Mouse (Mus musculus) CH12F3 (cell line): ENCODE results near the gene Glrp1.

Experiments used
- in situ Hi-C: fragments of 300-500 bp; cut with MboI; formaldehyde crosslinking; loops from 2 replicates; pipeline ENCODE4 v1.14.3; 2020; ENCODE audit warnings: low sequenced_read_pairs

Gene Glrp1

DNA sequence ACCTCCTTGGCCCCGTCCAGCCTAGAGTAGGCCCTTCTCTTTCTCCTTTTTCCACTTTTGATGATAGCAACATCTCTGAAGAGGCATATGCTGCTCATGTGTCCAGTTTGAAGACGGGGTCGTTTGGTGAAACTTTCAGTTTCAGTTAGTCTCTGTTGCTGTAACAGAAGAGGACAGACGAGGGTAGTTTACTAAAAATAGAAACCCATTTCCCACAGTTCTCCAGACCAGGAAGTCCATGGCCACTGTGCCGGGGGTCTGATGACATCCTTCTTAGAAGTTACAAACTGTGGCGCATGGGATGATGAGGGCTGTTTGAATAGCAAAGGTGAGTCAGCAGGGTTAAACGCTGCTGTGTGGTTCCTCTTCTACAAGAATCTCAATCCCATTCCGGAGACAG is at the start of gene Glrp1:
Glrp1 (minus strand) TSS at position 278 of the 400 bp plus-strand sequence.
- in situ Hi-C loops = no loop called here

DNA sequence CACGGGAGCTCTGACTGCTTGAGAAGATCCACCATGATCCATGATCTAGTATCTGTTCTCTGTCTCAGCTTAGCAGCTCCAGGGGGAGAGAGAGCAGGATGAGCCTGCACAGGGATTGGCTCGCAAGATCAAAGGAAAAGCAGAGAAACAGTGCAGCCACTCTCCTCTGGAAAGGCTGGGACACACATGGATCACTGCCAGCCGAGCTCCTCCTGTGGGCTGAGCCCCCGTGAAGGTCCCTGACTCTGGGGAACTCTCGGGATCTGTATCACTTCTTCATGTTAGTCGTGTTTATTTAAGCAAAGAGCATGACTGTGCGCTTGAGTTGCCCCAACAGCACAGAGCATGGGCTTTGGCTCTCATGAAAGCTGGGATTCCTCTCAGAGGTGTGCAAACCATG is 49.4 kb upstream of the Glrp1 start:
- in situ Hi-C loops = loop anchor here (25.0 kb wide), 1 partner anchor 153 kb away; the partner anchor contains the start of gene Arl4c

DNA sequence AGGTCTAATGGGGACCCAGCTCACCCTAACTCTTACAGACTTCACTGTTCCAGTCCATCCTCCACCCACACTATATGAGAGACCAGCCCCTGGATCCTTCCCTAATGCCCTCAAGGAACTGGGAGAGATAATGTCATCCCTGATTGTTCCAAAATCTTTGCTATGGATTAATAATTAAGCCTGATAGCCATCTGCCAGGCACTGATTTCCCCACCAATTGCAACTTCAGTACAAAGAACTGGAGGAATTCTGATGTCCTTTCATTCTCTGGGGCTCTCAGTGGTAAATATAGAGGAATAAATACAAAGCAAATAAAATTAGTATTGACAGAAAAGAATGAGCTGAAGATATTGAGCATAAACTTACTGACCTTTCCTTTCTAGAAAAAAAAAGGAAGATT is 48.9 kb upstream of the Glrp1 start:
- in situ Hi-C loops = loop anchor here (25.0 kb wide), 1 partner anchor 154 kb away; the partner anchor contains the start of gene Arl4c

DNA sequence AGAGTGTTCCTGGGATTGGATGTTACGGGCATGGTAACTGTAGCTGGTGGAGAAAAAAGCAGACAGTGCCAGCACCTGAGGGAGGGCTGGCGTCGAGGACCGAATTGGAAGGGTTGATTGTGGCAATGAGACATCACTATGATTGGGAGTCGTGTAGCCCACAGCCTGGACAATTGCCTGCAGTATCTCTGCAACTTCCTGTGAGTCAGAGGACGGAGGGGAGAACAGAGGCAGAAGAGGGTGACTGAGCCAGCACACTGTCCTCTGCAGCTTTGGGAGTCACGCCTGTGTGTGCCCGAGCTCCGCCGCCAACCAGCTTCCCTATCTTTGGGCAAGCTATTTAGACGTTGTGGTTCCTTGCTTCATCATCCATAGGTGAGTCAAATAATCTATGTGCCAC is 46.5 kb upstream of the Glrp1 start:
- in situ Hi-C loops = loop anchor here (25.0 kb wide), 1 partner anchor 156 kb away; the partner anchor contains the start of gene Arl4c

DNA sequence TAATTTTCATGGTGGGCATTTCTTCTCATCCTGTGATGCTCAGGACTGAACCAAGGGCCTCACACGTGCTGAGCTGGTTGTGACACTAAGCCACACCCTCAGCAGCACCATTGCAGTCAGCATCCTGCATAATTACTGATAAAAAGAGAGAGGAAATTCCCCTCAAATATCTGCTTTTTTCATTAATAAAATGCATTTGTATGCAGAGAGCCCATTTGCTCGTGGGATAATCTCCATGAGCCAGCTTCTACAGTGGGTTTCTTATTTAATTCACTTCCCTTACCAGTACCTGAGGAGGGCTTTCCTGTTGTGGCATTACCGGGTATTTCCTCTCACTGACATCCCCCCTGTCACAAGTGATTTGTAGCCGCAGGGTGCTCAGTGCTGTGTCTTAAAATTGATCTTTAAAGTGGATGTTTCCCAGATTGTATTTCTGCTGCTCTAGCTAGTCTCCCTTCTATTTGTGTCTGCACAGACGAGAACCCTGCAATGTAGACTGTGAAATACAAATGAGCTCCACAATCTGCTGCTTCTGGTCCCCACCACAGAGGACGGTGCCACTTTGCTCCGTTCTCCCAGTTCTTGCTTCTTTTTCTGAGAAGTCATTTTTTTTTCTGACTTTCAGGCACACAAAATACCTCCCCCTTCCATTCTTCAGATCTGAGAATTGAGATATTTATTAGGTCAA is 43.8 kb upstream of the Glrp1 start:
- in situ Hi-C loops = loop anchor here (25.0 kb wide), 1 partner anchor 159 kb away; the partner anchor contains the start of gene Arl4c

DNA sequence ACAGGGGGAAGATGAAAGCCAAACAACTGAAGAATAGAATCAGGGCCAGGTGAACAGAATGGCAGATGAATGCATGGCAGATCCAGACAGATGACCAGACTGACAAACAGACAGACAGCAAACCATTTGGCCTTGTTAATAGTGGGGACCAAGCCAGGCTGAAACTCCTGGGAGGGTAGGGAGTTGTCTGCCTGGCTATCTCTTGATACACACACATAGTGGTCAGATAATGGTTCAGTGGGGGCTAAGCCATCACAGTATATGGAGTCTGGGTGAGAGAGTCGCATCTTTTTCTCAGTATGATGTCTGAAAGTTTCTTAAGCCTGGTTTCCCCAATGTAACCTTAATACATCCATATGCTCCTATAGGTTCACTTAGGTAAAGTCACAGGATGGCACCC is 39.4 kb upstream of the Glrp1 start:
- in situ Hi-C loops = no loop called here

DNA sequence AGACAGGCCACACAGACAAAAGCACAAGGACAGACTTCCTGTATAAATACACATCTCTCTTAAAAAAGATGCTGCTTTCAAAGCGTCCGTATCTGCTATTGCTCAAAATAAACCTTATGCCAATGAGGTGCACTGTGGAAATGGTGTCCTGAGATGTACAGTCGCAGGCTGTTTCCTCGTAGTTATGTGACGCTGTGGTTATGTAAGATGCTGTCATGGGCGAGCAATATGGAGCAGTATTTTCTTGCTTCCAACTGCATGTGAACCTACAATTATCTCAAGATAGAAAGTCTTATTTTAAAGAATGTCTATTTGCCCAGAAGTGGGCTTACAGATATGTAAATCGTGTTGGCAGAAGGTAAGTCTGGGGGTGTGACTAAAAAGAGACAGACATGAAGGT is 37.3 kb upstream of the Glrp1 start:
- in situ Hi-C loops = no loop called here

DNA sequence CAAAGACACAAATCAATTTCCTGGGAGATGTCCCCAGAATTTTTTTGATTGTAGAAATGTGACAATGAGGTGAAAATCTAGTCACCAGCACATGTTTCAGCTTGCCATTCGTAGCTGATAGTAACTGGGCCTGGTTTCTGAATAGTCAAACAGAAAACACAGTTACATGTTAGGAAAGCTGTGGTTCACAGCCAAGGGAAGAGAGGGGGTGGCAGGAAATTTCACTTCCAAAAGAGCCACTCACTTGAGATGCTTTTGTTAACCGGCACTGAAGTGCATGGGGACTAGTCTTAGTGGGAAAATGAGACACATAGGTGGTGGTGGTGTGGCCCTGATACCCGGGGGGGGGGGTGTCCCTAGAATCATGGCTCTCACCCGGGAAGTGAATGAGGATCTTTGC is 33.7 kb upstream of the Glrp1 start:
- in situ Hi-C loops = no loop called here

DNA sequence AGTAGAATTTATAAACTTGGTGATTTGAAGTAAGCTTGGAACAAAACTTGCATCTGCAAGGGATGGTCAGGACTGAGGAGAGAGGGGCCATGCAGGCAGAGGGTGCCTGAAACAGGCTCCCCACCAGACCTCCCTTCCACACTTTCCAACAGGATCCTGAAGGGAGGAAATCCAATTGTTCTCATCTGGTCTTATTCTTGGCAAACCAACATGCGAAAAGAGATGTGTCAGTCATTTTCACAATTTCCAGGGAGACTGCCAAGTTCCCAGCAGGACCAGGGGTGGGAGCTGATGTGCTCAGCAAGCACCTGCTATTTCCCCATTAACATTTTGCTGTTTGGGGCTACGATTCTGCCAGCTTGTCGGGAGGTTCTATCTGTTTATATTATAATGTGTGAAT is 30.0 kb upstream of the Glrp1 start:
- in situ Hi-C loops = no loop called here

DNA sequence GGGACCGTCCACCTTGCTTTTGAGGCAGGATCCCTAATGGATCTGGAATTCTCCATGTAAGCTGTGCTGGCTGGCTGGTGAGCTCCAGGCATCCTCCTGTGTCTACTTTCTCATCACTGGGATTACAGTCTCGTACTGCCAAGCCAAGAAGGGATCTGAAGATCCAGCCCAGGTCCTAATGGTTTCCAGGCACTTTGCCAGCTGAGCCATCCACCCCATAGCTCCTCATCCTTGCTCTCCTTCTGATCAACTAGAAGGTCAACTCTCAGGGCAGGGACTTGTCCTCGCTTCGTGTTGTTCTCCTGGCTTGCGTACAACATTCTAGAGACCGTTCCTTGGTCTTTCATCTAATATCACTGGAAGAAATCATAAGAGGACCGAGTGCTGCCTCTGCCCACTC is 29.4 kb upstream of the Glrp1 start:
- in situ Hi-C loops = no loop called here

DNA sequence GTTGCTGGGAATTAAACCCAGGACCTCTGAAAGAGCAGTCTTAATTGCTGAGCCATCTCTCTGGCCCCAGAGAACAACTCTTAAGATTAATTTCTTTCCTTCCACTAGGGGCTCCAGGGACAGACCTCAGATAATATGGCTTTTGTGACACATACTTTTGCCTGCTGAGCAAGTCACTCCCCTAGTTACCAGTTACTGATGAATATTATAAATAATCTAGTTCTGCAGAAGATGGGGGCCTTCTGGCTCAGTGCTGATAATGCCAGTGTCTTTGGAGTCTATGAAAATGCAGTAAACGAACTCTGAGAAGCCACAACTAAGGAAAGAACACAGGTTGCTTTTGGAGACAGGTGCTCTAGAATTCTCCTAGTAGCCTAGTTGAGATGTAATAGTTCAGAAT is 26.4 kb upstream of the Glrp1 start:
- in situ Hi-C loops = no loop called here

DNA sequence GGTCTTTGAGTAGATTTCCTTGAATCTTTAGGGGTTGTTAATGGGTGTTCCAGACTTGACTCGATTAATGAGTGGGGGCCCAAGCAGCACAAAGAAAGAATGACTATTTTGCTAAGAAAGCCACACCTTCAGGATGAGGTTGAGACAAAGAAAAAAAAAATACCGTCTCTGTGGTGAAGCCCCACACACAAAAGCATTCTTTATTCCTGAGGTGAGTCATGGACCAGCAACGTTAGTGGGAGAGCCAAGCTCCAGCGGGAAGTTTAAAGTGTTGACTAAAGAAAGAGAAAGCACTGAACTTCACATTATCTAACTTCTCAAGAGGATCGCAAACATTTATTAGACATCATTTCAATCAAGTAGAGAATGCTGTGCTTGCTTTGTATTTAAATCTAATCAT is 24.2 kb upstream of the Glrp1 start:
- in situ Hi-C loops = no loop called here

DNA sequence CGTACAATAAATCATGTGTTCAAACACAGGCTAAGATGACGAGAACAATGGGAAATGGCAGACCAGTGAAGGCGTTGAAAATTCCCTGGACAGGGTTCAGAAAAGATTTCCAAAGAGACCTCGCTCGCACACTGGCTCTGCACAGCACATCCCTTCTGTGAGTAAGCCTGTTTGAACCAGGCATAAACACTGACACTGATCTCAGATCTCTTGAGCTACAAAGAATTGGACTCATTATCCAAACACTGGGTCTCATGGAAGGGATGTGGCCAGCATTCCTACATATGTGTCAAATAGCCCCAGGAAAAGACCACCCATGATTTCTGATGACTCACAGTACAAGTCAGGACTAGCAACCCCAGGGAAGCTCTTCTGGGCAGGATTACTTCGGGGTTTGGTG is 16.3 kb upstream of the Glrp1 start:
- in situ Hi-C loops = no loop called here

DNA sequence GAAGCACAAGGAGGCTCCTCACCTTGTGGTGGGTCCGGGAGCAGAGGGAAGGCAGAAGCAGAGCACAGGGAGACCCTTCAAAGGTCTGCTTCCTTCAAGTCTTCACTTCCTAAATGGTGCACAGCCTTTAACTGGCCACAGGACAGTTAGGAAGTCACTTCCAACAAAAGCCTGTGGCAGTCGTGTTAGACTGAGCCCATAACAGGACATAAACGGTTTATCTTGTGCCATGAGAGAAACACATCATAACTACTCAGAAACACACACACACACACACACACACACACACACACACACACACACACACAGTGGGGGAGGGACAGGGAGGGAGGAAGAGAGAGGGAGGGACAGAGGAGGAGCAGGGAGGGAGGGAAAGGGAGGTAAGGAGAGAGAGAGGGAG is 15.8 kb upstream of the Glrp1 start:
- in situ Hi-C loops = no loop called here

DNA sequence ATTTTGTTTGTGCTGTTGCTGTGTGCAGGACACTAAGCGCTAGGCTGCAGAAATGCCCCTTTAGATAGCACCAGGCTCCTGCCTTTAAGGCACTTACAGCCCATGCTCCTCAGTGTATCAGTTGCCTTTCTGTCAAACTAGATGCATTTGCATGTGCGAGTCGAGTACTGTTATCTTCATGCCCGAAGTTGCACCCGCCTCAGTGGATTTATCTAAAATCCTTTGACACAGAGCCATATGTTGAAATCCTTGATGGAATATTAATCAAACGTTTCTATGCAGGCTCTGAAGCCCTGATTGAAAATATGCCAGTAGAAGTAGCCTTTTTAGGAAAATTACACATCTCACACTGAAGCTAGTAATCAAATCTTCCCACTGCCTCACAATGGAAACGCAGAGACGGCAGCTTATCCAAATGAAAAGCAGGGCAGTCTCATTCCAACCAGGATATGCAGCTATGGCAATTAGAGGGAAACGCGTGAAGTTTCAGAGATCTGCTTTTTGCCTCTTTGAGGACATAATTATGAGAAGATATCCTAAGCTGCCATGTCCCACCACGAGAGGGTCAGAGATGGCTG is 11.4 kb upstream of the Glrp1 start:
- in situ Hi-C loops = no loop called here

DNA sequence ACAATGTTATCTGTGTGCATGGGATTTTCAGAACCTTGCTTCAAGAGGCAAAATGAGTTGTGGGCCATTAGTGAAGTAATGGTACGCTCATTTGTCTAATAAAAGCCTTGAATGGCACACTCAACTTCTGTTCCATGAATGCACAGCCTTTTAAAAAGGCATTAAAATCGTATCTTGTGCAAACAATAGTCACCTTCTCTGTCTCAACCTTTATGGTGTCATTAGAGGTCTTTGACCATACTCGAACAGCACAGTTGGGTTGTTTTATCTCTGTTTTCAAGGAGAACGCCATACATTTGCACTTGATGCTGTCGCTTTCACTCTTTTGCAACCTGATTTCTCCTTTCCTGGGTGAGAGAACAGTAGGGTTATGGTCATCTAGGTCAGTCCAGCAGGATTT is 3.7 kb upstream of the Glrp1 start:
- in situ Hi-C loops = no loop called here

DNA sequence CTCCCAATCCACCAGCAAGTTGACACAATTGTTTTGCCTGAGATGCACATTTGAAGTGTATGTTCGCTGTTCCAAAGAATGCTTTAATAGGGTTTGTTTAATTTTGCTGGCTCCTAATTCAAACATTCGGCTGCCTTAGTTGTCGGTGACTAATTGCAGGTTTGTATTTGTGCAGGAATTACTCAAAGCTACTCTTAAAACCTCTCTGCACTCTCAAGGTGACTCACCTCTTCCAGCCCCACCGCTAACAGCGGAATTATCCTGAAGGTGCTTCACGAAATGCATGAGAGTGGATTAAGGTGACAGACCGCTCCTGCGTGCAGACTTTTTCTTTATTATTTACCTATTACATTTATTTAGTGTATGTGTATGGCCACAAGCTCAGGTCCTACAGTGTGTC is 2.0 kb downstream of the Glrp1 start:
- in situ Hi-C loops = no loop called here

DNA sequence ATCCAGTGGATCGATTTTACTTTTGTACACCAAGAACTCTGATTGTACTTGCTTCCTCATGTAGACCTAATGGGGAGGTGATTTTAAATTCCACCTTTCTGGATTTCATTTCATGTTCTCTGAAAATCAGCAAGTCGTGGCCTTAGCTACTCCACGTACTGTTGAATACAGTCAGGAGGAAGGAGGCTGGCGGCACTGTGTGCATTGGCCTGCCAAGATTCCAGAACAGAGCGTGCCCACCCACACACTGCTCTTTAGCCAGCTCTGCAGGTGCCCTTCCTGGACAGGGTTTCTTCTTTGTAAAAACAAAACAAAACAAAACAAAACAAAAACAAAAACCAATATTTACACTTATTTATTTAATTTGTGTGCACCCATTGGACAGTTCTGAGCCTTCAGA is 2.7 kb downstream of the Glrp1 start:
- in situ Hi-C loops = no loop called here

DNA sequence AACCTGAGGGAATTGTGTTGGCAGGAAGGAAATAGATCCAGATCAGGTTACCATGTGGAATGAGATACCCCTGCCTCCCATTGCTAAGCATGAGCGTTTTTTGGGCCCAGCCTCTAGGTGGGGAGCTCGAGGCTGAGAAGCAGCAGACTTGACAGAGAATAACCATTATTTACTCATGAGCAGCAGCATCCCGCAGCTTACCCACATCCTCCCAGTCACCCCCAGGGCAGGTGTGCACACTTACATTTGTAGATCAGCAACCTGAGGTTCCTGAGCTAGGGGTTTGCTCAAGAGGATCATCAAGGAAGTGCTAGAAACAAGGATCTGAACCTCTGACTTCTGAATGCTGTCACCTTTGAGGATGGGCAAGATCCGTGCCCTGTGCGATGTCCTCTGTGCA is 3.5 kb downstream of the Glrp1 start:
- in situ Hi-C loops = no loop called here

DNA sequence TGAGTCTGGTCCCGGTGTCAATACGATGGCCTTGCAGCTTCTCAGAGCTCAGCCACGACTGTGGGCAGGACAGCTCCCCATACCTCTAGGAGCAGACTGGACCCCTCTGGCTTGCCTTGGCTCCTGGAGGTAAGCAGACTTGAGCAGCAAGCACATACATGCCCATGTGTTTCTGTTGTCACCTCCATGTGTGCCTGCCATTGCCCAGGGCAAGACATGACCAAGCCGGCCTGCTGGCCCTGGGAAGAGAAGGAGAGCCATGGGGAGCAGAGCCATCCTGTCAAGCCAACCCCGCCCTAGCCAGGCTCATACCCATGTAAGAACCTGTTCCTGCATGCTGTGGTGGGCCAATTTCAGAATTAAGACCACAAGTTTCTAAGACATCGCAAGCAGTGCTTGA is 4.2 kb downstream of the Glrp1 start:
- in situ Hi-C loops = no loop called here

DNA sequence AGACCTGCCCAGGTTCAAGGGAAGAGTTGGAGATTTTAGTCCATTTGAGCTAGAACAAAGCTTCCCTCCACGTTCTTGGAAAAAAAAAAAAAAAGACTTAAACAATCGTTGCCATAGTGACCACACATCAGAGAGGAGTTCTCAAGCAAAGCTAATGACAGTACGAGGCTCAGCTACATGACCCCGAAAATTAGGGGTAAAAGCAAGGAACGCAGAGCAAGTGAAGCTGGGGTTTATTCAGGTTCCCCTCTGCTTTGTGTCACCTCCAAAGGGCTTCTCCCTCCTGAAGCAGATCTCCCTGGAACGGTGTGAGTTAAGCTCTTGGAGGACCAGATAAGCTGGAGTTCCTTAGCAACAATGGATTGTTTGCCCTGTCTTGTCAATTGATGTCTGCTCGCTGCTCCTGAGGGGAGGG is 5.3 kb downstream of the Glrp1 start:
- in situ Hi-C loops = no loop called here

DNA sequence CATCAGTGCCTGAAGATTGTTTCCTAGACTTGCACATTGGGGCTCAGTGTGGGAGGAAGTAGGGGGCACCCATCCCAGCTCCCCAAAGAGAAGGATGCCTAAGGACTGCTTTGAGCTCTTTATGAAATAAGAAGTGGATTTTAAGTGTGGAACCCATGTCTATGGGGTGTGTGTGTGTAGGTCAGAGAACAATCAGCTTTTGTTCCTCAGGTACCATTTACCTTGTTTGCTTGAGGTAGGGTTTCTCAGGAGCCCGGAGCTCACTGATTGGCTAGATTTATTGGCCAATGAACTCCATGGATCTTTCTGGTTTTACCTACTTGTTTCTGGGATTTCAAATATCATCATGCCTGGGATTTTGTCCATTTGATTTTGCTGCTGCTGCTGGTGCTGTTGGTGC is 7.0 kb downstream of the Glrp1 start:
- in situ Hi-C loops = no loop called here

DNA sequence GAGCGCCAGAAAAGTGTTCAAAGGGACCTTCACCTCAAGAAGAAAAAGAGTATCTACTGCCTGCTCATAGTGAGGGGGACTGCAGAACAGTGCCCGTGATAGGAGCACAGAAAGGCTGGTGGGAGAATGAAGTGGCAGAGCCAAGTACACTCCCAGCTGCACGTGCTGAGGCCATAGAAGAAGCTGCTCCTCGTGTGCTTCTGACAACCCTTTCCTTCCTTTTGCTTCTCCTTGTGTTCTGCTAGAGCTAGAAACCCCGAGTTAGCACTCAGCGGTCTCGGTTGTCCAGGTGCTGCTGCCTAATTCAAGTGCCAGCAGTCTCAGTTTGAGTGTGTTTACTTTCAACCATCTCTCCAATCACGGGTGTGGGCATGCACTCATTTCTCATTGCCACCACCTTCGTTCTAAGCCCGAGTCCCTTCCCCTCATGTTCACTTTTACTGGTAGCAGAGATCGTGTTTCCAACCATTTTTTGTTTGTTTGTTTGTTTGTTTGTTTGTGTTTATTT is 10.6 kb downstream of the Glrp1 start:
- in situ Hi-C loops = no loop called here
